Mouse (Mus musculus) 416B (cell line): ENCODE measurements around the gene Cry1.

Source experiments
- DNase-seq: peaks from one replicate; pipeline ENCODE4 v3.0.0; 2011; ENCODE audit warnings: low read depth

Cry1 gene

DNA sequence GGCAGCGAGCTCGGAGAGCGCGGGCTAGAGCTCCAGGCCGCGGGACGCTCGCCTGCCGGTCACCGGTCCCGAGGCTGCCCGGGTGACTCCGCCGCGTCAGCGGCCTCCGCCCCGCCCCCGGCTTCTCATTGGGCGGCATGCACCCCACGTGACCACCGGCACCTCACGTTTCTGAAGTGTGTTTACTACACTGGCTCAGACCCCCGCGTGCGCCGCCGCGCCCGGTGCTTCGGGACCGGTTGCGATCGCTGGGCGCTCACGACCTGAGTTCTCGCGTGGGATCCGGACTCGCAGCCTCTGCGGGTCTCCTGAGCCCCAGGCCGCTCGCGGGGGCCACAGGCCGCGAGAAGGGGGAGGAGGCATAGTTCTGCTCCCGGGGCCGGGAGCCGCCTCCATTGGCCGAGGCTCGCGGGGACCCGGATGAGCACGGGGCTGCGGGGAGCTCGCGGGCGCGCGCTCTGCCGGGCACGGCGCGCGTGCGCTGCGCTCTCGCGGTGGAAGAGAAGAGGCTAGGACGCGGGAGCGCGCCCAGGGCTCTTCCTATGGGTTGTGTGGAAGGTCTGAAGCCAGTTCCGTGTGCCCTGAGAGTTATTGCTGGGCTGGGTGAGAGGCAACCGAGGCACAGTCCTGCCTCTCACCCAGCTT is at the start of gene Cry1:
TSS of gene Cry1 (minus strand) at position 101 of the 645 bp plus-strand sequence.
- DNase-seq = peak; percentile 93

DNA sequence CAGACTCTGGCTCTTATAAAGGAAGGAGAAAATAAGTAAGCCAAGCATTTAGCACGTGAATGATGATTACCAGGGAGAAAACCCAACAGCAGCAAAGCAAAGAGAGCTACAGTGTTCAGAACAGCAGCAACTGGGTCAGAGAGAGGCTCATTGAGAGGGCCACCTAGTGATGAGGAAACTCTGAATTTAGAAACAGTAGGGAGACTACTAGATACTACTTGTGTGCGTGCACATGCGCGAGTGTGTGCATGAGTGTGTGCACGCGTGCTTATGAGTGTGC is 36.8 kb upstream of the Cry1 start:
- DNase-seq = no peak

DNA sequence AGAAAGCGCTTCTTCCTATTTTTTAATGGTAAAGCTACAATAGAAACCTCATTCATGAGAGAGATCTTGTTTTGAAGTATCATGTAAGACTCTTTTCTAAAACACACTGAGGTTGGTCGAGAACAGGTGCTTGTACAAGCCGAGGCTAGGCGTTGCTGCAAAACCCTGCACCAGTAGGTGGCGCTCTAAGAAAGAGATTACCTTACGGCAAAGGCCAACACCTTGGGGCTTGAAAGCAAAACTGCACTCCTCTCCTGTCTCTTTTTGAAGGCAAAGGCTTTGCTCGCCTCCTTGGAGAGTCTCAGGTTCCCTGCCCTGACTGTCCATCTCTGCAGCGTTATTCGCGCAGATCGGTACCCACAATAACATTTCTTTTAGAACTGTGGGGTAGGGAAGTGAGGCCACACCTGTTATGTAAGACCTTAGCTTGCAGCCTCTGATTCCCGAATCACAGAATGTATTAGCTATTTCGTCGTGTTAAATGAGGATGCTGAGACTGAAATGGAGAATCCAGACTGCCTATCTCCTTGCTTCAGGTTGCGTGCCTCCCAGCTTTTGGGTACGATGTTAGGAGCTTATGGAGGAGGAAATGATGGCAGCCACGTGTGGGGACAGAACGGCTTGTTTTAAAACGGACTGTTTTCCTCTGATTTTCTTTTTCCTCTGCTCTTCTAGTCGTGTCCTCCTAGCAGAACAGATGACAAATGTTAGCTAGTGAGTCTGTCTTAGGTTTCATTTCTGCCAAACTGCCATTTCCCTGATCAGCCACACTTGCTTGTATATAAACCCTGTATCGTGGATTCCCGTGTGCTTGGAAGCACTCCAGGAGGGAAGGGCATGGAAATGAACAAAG is 36.3 kb upstream of the Cry1 start:
- peak; percentile 71 for DNase-seq

DNA sequence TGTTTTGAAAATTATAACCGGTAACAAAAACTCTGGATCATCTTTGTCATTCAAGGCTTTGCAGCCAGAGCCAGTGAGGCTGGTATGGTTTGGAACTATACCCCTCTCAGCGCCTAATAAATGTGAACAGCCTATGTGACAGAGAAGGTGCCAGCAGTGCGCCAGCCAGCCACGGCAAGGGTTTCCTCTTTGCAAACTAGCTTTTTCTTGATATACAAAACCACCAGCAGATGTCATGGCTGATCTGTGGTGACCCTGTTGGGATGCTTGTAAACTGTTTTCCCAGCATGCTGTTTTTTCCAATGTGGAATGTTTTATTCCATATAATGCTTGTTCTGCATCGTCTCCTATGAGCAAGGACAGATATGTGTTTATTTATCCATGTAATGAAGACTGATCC is 30.0 kb upstream of the Cry1 start:
- no peak for DNase-seq

DNA sequence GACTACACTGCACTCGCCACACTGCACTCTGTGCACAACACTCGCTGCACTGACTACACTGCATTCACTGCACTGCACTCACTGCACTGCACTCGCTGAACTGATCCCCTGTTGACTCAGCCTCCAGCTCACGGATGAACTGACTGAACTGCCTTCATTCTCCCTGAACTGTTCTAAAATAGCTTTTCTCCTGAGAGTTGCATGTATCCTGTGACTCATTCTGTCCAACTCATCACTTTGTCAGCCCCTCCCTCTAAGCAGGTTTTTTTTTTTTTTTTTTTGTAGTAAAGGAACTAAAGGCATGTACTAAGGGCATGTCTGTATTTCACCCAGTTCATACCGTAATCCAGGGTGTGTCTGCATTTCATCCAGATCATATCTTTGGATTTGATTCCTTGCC is 26.8 kb upstream of the Cry1 start:
- DNase-seq = peak; percentile 36

DNA sequence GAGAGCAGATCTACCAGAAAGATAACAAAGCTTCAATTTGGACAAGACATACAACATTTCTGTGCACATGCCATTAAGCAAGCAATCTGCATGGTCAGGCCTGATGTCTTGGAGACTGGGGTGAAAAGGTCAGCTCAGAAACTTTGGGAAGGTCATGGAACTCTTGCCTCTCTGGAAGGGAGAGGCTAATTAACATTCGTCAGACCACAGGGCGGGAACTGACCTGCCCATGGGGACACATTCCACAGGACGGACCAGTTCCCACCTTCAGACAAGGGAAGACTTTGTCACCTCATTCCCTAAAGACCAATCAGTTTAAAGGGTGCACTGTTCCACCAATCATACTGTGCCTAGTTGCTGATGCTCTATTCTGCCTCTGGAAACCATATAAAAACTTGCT is 25.3 kb upstream of the Cry1 start:
- no peak for DNase-seq

DNA sequence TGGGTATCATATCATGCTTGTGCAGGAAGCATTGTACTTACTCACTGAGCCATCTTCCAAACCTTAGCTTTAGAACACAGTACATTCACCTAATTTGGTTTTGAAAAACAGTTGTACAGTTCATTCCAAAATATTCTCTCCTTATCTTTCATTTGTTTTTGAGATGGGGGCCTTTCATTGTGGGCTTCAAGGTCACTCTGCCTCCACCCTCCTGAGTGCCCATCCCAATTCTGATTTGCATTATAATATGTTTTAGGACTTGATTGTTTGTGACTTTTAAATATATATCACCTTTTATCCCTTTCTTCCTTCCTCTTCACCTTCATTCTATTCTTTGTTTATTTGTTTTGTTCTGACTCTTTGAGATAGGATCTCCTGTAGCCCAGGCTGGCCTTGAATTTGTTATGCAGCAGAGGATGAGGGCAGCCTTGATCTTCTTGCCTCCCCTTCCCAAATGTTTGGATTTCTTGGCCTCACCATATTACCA is 24.3 kb upstream of the Cry1 start:
- DNase-seq = no peak

DNA sequence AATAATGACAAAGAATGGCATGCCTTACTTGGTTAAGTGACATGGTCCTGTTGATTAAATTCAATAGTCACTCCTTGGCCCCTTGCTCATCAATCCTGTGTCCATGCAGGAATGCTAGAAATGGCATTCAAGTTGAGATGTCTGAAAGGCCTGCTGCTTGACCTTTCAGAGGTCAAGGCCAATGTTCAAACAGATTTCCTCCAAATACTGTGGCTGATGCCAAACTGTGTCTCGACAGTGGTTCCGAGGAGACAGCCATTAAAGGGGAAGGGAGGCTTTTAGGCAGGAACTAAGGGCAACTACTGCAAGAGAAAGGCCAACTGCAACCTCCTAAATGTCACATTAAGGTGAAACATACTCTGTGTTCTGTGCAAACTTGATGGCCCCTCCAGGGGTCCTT is 20.5 kb upstream of the Cry1 start:
- DNase-seq = no peak

DNA sequence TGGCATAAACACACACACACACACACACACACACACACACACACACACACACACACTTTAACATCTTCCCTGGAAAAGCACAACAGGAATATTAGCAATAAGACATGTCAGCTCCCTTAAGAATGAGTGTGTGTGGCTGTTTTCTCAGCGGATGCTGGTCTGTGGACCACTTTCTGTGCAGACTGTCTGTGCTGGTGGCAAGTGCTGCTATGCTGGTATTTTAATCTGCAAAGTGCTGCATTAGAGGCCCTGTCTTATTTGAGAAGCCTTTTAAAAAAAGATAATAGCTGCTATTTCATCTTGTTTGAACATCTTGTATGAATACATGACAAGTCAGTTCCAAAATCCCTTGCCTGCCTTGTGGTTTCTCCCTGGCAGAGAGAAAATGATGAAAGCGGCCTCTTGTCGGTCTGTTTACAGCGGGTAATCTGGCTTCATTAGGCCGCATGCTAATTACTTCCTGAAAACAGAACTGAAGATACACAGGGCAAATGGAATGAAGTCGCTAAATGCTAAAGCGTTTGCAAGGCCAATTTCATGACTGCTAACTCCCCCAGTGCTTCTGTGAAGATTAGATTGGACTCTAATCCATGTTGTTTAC is 19.5 kb upstream of the Cry1 start:
- DNase-seq = no peak

DNA sequence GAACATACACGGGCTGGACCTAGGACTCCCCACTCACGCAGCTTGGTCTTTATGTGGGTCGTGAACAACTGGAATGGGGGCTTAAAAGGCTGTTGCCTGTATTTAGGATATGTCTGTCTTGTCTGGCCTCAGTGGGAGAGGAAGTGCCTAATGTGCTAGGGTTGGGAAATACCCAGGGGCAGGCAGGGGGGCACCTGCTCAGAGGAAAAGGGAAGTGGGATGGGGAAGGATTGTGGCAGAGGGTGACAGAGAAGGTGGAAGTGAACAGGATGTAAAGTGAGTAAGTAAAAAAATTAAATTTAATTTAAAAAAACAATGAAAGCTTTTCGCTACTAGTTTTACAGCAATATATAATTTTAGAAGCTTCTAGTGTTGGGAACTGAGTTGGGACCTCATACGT is 9.7 kb upstream of the Cry1 start:
- no peak for DNase-seq

DNA sequence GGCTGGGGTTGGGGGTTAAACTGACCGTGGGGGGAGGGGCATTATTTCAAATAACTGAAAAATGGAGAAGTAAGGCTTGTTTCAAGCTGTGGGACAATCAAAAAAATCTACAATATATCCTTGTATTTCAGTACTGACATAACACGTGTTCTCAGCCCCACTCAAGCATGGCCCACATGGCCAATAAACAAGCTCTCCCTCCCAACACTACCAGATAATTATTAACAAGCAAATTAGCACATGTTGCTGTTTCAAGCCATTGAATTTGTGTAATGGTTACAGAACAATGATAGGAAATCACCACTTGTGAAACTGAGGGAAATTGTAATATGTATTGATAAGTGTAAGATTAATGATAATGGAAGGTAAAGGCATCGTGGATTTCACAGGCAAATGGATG is 8.5 kb upstream of the Cry1 start:
- DNase-seq = no peak

DNA sequence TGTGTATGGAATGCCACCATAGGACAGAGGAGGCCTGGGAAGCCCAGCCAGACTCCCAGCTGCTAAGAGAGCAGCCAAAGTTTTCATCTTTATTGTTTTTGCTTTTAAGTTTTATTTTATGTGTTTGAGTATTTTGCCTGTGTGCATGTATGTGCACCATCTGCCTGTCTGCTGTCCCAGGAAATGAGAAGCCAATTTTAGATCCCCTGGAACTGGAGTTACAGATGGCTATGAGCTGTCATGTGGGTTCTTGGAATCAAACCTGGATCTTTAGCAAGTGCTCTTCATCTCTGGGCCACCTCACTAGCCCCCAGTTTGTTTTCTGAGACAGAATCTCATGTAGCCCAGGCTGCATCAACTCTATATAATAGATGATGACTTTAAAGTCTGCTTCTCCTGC is 5.8 kb upstream of the Cry1 start:
- DNase-seq = no peak

DNA sequence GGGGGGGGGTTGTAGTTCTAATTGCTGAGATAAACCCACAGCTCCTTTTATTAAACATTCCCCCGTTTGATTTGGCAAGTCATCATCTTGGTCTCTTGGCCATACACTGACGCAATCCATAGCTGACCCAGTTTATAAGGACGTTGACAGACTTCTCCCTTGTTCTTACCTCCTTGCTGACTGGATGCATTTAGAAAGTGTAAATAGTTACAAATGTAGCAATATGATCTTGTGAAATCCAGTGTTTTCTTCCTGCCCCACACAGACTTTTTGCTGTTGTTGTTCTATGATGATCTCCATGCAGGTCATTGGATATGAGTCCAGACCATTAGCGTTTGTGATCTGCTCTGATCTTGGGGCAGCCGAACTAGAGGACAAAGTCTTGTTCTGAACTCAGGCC is 5.1 kb upstream of the Cry1 start:
- DNase-seq = peak; percentile 44

DNA sequence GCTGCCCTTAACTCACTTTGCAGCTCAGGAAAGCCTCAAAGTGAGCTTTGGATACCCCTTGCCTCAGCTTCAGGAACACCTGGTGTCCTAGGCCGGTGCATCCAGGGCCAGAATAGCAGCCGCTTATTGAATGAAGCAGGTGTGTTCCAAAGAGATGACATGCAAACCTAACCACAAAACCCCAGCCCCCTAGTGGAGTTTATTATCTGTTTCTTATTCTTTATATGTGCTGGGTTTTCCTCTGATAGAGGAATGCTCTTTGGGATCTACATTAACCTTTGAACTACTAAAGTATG is 1.6 kb upstream of the Cry1 start:
- DNase-seq = no peak

DNA sequence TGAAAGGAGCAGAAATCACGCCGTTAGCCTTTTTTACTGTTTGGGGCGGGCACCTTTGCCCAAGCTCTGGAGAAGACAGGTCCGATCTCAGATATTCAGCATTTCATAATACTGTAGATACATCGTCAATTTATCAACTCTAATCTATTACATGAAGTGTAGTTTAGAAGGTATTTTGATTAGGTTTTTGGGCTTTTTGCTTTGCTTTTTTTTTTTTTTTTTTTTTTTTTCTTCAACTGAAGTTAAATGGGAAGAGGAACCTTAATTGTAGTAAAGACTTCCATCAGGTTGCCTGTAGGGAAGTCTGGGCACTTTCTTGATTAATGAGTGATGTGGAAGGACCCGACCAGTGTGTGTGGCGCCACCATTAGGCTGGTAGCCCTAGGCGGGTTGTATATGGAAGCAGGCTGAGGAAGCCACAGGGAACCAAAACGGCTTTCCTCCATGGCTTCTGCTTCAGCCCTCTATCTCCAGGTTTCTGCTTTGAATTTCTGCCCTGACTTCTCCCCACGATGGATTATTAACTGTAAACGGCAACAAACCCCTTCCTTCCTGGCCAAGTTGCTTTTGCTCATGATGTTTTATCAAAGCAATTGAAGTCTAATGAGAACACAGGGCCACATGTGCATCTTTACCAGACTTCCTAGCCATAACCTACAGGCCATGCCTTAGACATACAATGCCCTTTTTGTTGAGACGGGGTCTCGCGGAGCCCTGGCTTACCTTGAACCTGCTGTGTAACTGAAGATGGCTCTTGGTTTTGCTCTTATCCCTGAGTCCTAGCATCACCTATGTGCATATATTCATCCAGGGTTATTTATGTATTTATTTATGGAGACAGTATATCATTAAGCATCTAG is 1.0 kb upstream of the Cry1 start:
- DNase-seq = peak; percentile 69

DNA sequence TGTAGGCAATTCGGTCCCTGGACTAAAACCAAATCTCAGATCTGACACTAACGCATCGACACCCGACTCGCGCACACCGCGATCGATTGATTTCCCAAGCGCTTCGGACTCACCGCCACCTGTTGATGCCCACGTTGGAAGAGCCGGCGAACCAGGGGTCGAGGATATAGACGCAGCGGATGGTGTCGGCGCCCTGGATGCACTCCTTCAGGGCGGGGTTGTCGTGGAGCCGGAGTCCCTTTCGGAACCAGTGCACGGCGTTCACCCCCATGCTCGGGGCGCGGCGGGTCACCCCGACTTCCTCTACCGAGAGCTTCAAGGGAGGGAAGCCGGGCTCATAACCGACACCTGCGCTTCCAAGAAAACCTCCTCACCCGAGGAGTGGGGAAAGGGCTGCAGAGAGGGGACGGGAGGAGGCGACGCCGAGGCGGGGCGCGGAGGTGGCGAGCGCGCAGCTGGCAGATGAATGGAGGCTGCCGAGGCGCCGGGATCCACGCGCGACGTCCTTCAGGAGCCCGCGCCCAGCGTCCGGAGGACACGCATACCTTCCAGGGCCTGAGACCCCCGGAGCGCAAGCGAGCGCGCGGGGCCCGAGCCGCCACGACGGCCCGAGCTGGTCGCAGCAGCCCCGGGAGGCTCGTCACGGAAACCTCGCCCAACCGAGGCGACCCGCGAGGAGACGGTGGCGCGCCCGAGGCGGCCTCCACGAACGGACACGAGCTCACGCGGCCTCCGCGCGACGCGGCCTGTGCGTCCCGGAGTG is 482 bp downstream of the Cry1 start:
- DNase-seq = no peak

DNA sequence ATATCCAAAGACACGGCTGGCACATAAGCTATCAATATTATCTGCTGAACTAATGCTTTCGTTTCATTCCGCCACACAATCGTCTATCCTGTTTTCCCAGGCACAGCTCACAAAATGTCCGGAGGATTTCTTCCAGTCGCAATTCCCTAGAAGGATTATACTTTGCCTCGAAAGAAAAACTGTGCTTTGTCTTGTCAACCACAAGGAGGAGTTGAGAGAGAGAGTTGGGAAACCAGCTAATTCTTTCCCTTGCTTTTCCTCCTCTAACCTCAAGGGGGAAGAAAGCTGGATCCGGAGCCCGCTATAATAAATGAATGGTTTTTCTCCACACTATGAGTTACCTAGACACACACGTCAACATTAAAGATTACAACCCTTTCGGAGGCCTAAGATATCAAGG is 1.2 kb downstream of the Cry1 start:
- DNase-seq = peak; percentile 91

DNA sequence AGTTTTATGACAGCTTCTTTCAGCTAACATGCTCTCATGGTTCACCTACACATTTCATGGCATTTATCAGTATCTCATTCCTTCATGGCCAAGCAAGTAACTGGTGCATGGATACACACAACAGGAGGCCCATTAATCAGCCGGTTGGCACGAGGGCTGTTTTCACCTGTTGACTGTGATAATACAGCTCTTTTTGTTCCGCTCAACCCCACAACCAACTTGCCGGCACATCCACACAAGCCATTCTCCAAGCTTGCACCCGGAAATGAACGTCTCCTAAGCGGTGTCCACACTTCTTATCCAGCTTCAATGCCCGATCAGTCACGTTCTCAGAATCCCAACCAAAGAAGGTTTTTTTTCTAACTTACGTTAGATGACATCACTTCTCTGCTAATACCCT is 2.1 kb downstream of the Cry1 start:
- DNase-seq = no peak

DNA sequence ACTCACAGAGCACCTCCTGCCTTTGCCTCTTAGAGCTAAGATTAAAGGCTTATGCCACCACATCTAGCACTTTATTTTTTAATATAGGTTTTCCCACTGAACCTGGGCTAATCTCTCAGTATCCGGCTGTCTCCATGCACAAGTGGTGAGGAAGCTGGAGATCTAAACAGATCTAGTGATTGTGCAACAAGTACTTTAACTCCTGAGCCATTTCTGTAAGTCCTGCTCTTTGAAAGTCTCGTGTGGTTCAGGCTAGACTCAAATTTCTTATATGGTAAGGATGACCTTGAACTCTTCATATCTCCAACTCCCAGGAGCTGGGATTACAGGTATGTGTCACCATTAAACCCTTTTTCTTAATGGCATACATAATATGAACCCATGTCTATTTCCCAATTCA is 8.2 kb downstream of the Cry1 start:
- DNase-seq = peak; percentile 70

DNA sequence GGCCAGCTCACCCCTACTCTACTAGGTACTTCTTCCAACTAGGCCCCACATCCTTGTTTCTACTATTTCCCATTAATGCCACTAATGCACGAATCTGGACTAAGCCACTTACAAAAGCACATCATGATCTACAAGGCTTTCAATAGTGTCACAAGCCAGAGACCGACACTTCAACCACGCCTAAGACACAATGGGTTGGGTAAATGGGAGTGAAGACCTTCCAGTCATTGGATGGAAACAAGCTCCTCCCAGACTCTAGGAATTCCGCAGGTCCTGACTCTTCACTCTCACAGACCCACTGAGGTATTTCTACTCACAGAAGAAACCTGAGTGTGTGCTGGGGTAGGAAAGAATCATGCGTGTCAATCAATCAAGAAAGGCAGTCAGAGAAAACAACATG is 19.6 kb downstream of the Cry1 start:
- no peak for DNase-seq

DNA sequence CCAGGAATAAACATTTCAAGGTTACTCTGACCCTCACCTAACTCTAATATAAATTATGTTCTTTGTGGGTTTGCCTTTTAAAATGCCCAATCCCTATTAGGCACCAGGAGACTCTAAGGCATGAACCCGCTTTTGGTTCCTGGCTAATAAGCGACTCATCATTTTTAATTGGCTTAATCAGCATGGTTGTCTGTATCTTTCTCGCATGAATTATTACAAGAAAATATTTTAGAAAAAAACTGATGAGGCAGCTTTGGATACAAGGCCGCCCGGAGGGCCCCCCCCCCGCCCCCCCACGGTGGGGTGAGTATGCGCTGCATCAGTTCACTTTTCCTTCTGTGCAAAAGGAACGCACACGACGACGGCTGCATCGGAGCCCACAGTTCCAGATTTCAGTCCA is 20.1 kb downstream of the Cry1 start:
- DNase-seq = no peak

DNA sequence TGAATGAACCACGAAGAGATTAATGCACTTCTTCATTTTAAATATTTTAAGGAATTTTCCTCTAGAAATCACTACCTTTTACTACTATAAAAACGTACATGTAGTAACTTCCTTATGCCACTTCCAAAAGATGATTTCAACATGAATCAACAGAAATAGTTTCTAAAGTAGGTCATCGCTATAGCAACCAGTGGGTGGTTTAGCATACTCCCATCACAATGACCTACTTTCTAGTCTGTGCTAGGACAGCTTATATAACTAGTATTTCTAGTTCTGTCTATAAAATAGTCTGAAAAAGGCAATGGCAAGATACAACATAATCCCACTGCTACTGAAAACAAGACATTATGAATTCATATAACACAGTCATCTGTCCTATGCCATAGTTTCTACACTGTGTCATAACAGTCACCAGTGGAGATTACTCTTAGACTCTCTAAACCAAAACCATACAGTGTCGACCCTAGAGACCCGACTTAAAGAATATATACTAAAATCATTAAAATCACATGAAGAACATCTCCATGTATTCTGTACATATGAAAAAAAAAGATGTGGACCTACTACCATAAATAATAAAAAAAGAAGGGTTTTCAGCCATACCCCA is 23.0 kb downstream of the Cry1 start:
- peak; percentile 48 for DNase-seq
